Mouse (Mus musculus) monocyte, adult 5-6 weeks (primary cell): ENCODE data around the gene Fam228a. TPM values are rescaled to one million over a fixed set of nuclear protein-coding genes. Genes with fewer than 3 reads are reported as not detected.
"Not testable (repeated sequence)": the region's sequence is repeated elsewhere in the genome, so short reads cannot be mapped to it uniquely, and the experiment has no call there.

Experiments
- ATAC-seq: fragments of 153-309, 156-312 bp; replicated peaks from 2 replicates; pipeline ENCODE4 v1.8.0; 2017; ENCODE audit warnings: mild to moderate bottlenecking; ENCODE audit not compliant: low TSS enrichment, insufficient number of reproducible peaks, severe bottlenecking, poor library complexity, low FRiP score
- total RNA-seq: library from RNA; stranded (forward); fragments of 200-1000, 200-491, 200-594 nt; gene quantifications from 3 replicates; pipeline ENCODE4 v1.2.3, GENCODE M21; 2017

Fam228a gene
- total RNA-seq, 1 experiment from 2014 or later = not detected

GRCm38 (mm10) chr12:4719762-4720754 lies 18.2 kb downstream of the Fam228a start:
- ATAC-seq = no peak

GRCm38 (mm10) chr12:4719066-4719761 lies 19.0 kb downstream of the Fam228a start:
- no peak for ATAC-seq

- ATAC-seq = 0 out of 2 replicates have a peak, but pooled peaks have one; percentile 53
Measured at GRCm38 (mm10) chr12:4717417-4717816, 20.8 kb downstream of the Fam228a start.

GRCm38 (mm10) chr12:4715606-4716005 lies 22.6 kb downstream of the Fam228a start:
- no peak for ATAC-seq

- no peak for ATAC-seq
Measured at GRCm38 (mm10) chr12:4713361-4713760, 24.9 kb downstream of the Fam228a start.

- ATAC-seq = no peak
Measured at GRCm38 (mm10) chr12:4709926-4710325, 28.3 kb downstream of the Fam228a start.

- ATAC-seq = no peak
Measured at GRCm38 (mm10) chr12:4708881-4709604, 29.2 kb downstream of the Fam228a start.

- no peak for ATAC-seq
Measured at GRCm38 (mm10) chr12:4708296-4708695, 29.9 kb downstream of the Fam228a start.

- no peak for ATAC-seq
Measured at GRCm38 (mm10) chr12:4707488-4708017, 30.7 kb downstream of the Fam228a start.

GRCm38 (mm10) chr12:4706901-4707300 lies 31.3 kb downstream of the Fam228a start:
- no peak for ATAC-seq

GRCm38 (mm10) chr12:4706175-4706574 lies 32.1 kb downstream of the Fam228a start:
- ATAC-seq = no peak

GRCm38 (mm10) chr12:4705626-4706025 lies 32.6 kb downstream of the Fam228a start:
- not testable (repeated sequence) for ATAC-seq

- no peak for ATAC-seq
Measured at GRCm38 (mm10) chr12:4694534-4694933, 43.7 kb downstream of the Fam228a start.

GRCm38 (mm10) chr12:4691193-4691592 lies 47.0 kb downstream of the Fam228a start:
- no peak for ATAC-seq

GRCm38 (mm10) chr12:4689341-4689740 lies 48.9 kb downstream of the Fam228a start:
- no peak for ATAC-seq

GRCm38 (mm10) chr12:4688386-4688785 lies 49.8 kb downstream of the Fam228a start:
- ATAC-seq = no peak

- ATAC-seq = no peak
Measured at GRCm38 (mm10) chr12:4685441-4685840, 52.8 kb downstream of the Fam228a start.

GRCm38 (mm10) chr12:4679971-4680370 lies 58.3 kb downstream of the Fam228a start:
- no peak for ATAC-seq

- no peak for ATAC-seq
Measured at GRCm38 (mm10) chr12:4676336-4676735, 61.9 kb downstream of the Fam228a start.
